In genomic region chrX:159503181-159503580, GRCm38 (mm10) we compare ENCODE assay signal across 15 mouse cellular contexts.
"Had no signal": no experiment of that assay in that cellular context is flagged by ENCODE, and none has a peak within 500 bp of the region (broad histone marks: within the 10 kb centered on the region; RNA-seq: fewer than 3 reads in every experiment).

No protein-coding gene starts in this region.

- H3K36me3 ChIP-seq: neural tube, embryonic 15.5 days; stomach, embryonic 15.5 days had no signal

- H3K27ac ChIP-seq: neural tube, embryonic 15.5 days; stomach, embryonic 15.5 days; stomach, postnatal 0 days had no signal

- H3K9ac ChIP-seq: neural tube, embryonic 15.5 days; stomach, embryonic 15.5 days had no signal

- H3K4me3 ChIP-seq: neural tube, embryonic 15.5 days; stomach, embryonic 15.5 days had no signal

- H3K4me1 ChIP-seq: neural tube, embryonic 15.5 days; stomach, embryonic 15.5 days had no signal

- H3K27me3 ChIP-seq: neural tube, embryonic 15.5 days; stomach, embryonic 15.5 days had no signal

- H3K9me3 ChIP-seq: neural tube, embryonic 15.5 days; stomach, embryonic 15.5 days had no signal

- H3K4me2 ChIP-seq: neural tube, embryonic 15.5 days; stomach, embryonic 15.5 days had no signal

- DNase-seq: retina, postnatal 1 day; right cerebral cortex, adult 18-20 months; right cerebral cortex, postnatal 14 days; right cerebral cortex, postnatal 25 days; right cerebral cortex, postnatal 4 days; spleen, adult 18-20 months; thymus, adult 18-20 months; thymus, adult 2 months; thymus, postnatal 14 days; thymus, postnatal 25 days; thymus, postnatal 36 days; thymus, postnatal 4 days had no signal
